23 mouse cellular contexts compared by ENCODE assay signal in the genomic region with DNA sequence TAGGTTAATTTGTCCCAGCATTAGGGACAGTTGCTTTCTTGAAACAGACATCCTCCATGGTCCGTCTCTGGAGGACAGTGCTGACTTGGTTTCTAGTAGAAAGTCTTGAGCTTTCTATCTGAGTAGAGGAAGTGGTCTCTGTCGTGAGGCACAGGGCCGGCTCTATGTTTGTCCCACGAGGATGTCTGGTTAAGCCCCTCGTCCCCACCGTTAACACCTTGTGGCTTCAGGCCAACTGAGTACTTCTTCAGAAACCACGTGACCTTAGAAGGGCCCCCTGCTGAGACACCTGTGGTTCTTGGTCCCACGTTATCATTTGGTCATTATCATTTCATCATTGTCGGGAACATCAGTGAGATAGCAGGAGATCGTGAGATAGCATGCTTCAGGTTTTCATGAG. TPM values are rescaled to one million over a fixed set of nuclear protein-coding genes. Genes with fewer than 3 reads are reported as not detected.
A peak's percentile ranks its signal among the peaks of the same experiment; 100 is the strongest.
DNase-seq lines count a peak whose midpoint lies in the region; ATAC-seq lines count a peak whose summit lies in the region.
"Had no signal": no experiment of that assay in that cellular context is flagged by ENCODE, and none has a peak within 500 bp of the region (broad histone marks: within the 10 kb centered on the region; RNA-seq: fewer than 3 reads in every experiment).

No protein-coding gene starts in this region.

- 84% methylated on average over 10 of the region's 10 CpGs for WGBS in neural tube, embryonic 15.5 days

- no peak overlapping the region for H3K27ac ChIP-seq in neural tube, embryonic 15.5 days (replicated peaks)
- H3K27ac ChIP-seq: embryonic facial prominence, embryonic 15.5 days; forebrain, embryonic 10.5 days; forebrain, embryonic 15.5 days; hindbrain, embryonic 10.5 days; hindbrain, embryonic 14.5 days had no signal

- H3K9ac ChIP-seq in neural tube, embryonic 15.5 days (replicated peaks): no peak overlapping the region
- H3K9ac ChIP-seq: embryonic facial prominence, embryonic 15.5 days; forebrain, embryonic 15.5 days; heart, embryonic 12.5 days; hindbrain, embryonic 14.5 days had no signal

- H3K4me1 ChIP-seq in neural tube, embryonic 15.5 days: no peaks in the 10 kb centered on the region
- H3K4me1 ChIP-seq: embryonic facial prominence, embryonic 15.5 days; forebrain, embryonic 10.5 days; forebrain, embryonic 15.5 days; heart, embryonic 12.5 days; hindbrain, embryonic 10.5 days had no signal

- no peak overlapping the region for H3K4me2 ChIP-seq in neural tube, embryonic 15.5 days
- H3K4me2 ChIP-seq: embryonic facial prominence, embryonic 15.5 days; forebrain, embryonic 15.5 days; heart, embryonic 12.5 days; hindbrain, embryonic 14.5 days had no signal

- H3K36me3 ChIP-seq in neural tube, embryonic 15.5 days: no peaks in the 10 kb centered on the region
- H3K36me3 ChIP-seq: embryonic facial prominence, embryonic 15.5 days; forebrain, embryonic 10.5 days; forebrain, embryonic 15.5 days; heart, embryonic 12.5 days; hindbrain, embryonic 10.5 days had no signal

- H3K27me3 ChIP-seq in neural tube, embryonic 15.5 days (replicated peaks): no peaks in the 10 kb centered on the region
- H3K27me3 ChIP-seq: embryonic facial prominence, embryonic 15.5 days; forebrain, embryonic 15.5 days; heart, embryonic 12.5 days had no signal

- DNase-seq in neural tube, embryonic 10.5 days (ENCODE audit: extremely low spot score, low spot score): peak; percentile 2
- peak; percentile 22 for DNase-seq in CD4-positive helper T cell, adult 2 months (ENCODE audit: low read depth, low spot score)
- DNase-seq in induced T-regulatory cell, adult 2 months (ENCODE audit: low read depth): peak; percentile 53
- DNase-seq in natural killer cell, adult 2 months (ENCODE audit: low spot score in 2 of 2): peak; percentile 18 to 51
- no peak for DNase-seq in frontal cortex, adult 2 months (ENCODE audit: extremely low spot score in 1 of 2, low spot score in 1 of 2)
- DNase-seq: adrenal gland, adult 2 months; adrenal gland, postnatal 36 days; cerebellum, adult 2 months; cerebellum, postnatal 10 days; embryo, embryonic 11 days; gastrocnemius, postnatal 10 days had no signal

- no peak for ATAC-seq in neural tube, embryonic 15.5 days (ENCODE audit: low FRiP score)
- ATAC-seq: activated CD4-positive, CD25-positive, alpha-beta regulatory T cell, adult 4 months; forebrain, embryonic 15.5 days; inflammation-experienced regulatory T-cells, adult 6 months; Patski had no signal

- no peak overlapping the region for H3K4me3 ChIP-seq in neural tube, embryonic 15.5 days (replicated peaks)
- H3K4me3 ChIP-seq: embryonic facial prominence, embryonic 15.5 days; erythroblast, embryonic 14.5 days; forebrain, embryonic 10.5 days; forebrain, embryonic 15.5 days; heart, embryonic 12.5 days; hindbrain, embryonic 10.5 days had no signal

- H3K9me3 ChIP-seq in neural tube, embryonic 15.5 days (replicated peaks): no peaks in the 10 kb centered on the region
- H3K9me3 ChIP-seq: embryonic facial prominence, embryonic 15.5 days; forebrain, embryonic 10.5 days; forebrain, embryonic 15.5 days; heart, embryonic 12.5 days; hindbrain, embryonic 10.5 days had no signal

RNA-seq across cellular contexts. Expression of gene Gzma, which starts 1.0 kb away (rescaled TPM):
- polyA plus RNA-seq in neural tube, embryonic 15.5 days (2015; fragmentation: Nextera tagmentation; extraction: Ambion mirVana): 92.2 TPM in 1 of 2 replicates, not detected in the other
- not detected in 2 replicates for polyA plus RNA-seq in frontal cortex, adult 2 months (2012; rRNA removed)
- polyA plus RNA-seq: embryonic facial prominence, embryonic 11.5 days; embryonic facial prominence, embryonic 15.5 days; erythroblast, embryonic 14.5 days; forebrain, embryonic 10.5 days; forebrain, embryonic 15.5 days; heart, embryonic 12.5 days; hindbrain, embryonic 10.5 days; hindbrain, embryonic 14.5 days; Patski had no signal

RNA-seq across cellular contexts. Expression of gene Gpx8, which starts 55.6 kb away (rescaled TPM):
- 59.3 and 62.5 TPM in 2 replicates for polyA plus RNA-seq in neural tube, embryonic 15.5 days (2015; fragmentation: Nextera tagmentation; extraction: Ambion mirVana)
- polyA plus RNA-seq in frontal cortex, adult 2 months (2012; rRNA removed): 12.8 and 13.4 TPM in 2 replicates
- polyA plus RNA-seq: activated CD4-positive, CD25-positive, alpha-beta regulatory T cell, adult 4 months; erythroblast, embryonic 14.5 days; inflammation-experienced regulatory T-cells, adult 6 months had no signal

Comparison
In these comparisons a context has a peak if more than half of its experiments do, and no peak if none do; other contexts are left out.
1. DNase-seq: peak in neural tube, embryonic 10.5 days (single experiment), CD4-positive helper T cell, adult 2 months (single experiment), induced T-regulatory cell, adult 2 months (single experiment) and natural killer cell, adult 2 months (2 of 2); none in frontal cortex, adult 2 months (0 of 2).